Mouse (Mus musculus) retina, postnatal 7 days (tissue): ENCODE results near the gene Gm10799.
A peak's percentile ranks its signal among the peaks of the same experiment; 100 is the strongest.
"Not testable (repeated sequence)": the region's sequence is repeated elsewhere in the genome, so short reads cannot be mapped to it uniquely, and the experiment has no call there.

Source experiments
- DNase-seq: peaks from one replicate; pipeline ENCODE4 v3.0.0-alpha.2; 2012; ENCODE audit warnings: low read depth, low spot score

Gm10799 gene

GRCm38 (mm10) chr2:104065526-104065925 is 2.8 kb downstream of the Gm10799 start, which contains the start of gene Gm10912:
Gm10912 (plus strand) TSS chr2:104065826.
- not testable (repeated sequence) for DNase-seq

GRCm38 (mm10) chr2:104064152-104064551 is 4.2 kb downstream of the Gm10799 start:
- DNase-seq, result no peak

GRCm38 (mm10) chr2:104062665-104063064 is 5.7 kb downstream of the Gm10799 start:
- DNase-seq, result no peak

- DNase-seq, result no peak
Measured at GRCm38 (mm10) chr2:104060996-104061395, 7.4 kb downstream of the Gm10799 start.

GRCm38 (mm10) chr2:104059786-104060185 is 8.6 kb downstream of the Gm10799 start:
- no peak for DNase-seq

GRCm38 (mm10) chr2:104058954-104059353 is 9.4 kb downstream of the Gm10799 start:
- DNase-seq, result no peak

- no peak for DNase-seq
Measured at GRCm38 (mm10) chr2:104058381-104058780, 10.0 kb downstream of the Gm10799 start.

- DNase-seq, result no peak
Measured at GRCm38 (mm10) chr2:104044479-104045080, 23.8 kb downstream of the Gm10799 start.

GRCm38 (mm10) chr2:104043624-104044478 is 24.5 kb downstream of the Gm10799 start:
- no peak for DNase-seq

GRCm38 (mm10) chr2:104042766-104043165 is 25.6 kb downstream of the Gm10799 start:
- DNase-seq, result no peak

- no peak for DNase-seq
Measured at GRCm38 (mm10) chr2:104041632-104042031, 26.7 kb downstream of the Gm10799 start.

GRCm38 (mm10) chr2:104038236-104038635 is 30.1 kb downstream of the Gm10799 start:
- DNase-seq, result no peak

GRCm38 (mm10) chr2:104036316-104036715 is 32.0 kb downstream of the Gm10799 start:
- DNase-seq, result no peak

- no peak for DNase-seq
Measured at GRCm38 (mm10) chr2:104035595-104035994, 32.8 kb downstream of the Gm10799 start.

- DNase-seq, result peak; percentile 43
Measured at GRCm38 (mm10) chr2:104034832-104035472, 33.4 kb downstream of the Gm10799 start.

- DNase-seq, result no peak
Measured at GRCm38 (mm10) chr2:104032056-104032455, 36.3 kb downstream of the Gm10799 start.

GRCm38 (mm10) chr2:104030381-104030780 is 38.0 kb downstream of the Gm10799 start:
- no peak for DNase-seq

- no peak for DNase-seq
Measured at GRCm38 (mm10) chr2:104029074-104029473, 39.3 kb downstream of the Gm10799 start.

- no peak for DNase-seq
Measured at GRCm38 (mm10) chr2:104028139-104028723, 40.1 kb downstream of the Gm10799 start, which contains the start of gene 4931422A03Rik. 4931422A03Rik (minus strand) TSS chr2:104028361.

- DNase-seq, result peak; percentile 57
Measured at GRCm38 (mm10) chr2:104027458-104028138, 40.8 kb downstream of the Gm10799 start, which contains the start of gene Fbxo3. Fbxo3 (plus strand) TSS chr2:104027721.

- DNase-seq, result no peak
Measured at GRCm38 (mm10) chr2:104024656-104025055, 43.7 kb downstream of the Gm10799 start.
